Mouse (Mus musculus) layer of hippocampus, postnatal 14 days (tissue): Measurements from ENCODE around the gene Slc38a7. TPM values are rescaled to one million over a fixed set of nuclear protein-coding genes. Genes with fewer than 3 reads are reported as not detected.
"Not testable (repeated sequence)": the region's sequence is repeated elsewhere in the genome, so short reads cannot be mapped to it uniquely, and the experiment has no call there.

ENCODE experiments used
- DNase-seq, 2 experiments: peaks; one replicate each; pipeline ENCODE4 v3.0.0; 2021 to 2022; ENCODE audit warnings: low spot score in 2 of 2, mixed read lengths in 1 of 2
- total RNA-seq, 2 experiments: library from RNA; stranded (reverse); gene quantifications; 2 replicates each; pipeline ENCODE4 v1.2.3; 2021

Gene Slc38a7
- total RNA-seq, 2 experiments from 2014 or later: 29.7 to 31.6 TPM

DNA sequence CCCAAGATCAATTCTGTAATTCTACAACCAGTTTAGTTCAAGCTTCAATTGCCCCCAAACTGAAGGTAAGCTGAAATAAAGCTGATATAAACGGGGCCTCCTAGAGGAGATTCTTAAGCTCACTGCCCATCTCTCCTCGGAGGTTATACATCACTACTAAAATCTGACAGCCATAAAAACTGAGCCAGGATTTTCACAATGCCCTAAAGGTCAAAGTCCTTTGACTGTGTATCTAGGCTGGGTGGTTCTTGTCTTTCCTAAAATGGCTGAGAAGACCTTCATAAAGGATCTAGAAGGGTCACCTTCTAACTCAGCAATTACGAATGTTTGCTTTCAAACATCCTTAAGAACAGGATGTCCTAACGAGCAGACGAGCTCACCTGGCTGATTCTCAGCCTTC, 44.2 kb downstream of the Slc38a7 start:
- no peak for DNase-seq

DNA sequence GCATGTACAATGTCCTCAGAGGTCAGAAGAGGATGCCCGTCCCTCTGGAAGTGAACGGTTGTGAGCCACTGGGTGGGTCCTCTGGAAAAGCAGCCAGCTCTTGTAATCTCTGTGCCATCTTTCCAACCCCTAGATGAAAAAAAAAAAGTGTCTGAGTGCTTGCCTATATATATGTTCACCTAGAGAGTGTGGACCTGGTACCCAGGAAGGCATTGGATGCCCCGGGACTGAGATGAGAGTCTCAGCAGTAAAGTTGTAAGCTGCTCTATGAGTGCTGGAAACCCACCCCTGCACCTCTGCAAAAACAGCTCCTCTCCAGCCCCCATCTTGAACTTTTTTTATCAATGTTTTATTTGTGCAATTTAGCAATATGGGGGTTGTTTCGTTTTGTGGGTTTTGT, 44.7 kb downstream of the Slc38a7 start:
- DNase-seq: no peak

DNA sequence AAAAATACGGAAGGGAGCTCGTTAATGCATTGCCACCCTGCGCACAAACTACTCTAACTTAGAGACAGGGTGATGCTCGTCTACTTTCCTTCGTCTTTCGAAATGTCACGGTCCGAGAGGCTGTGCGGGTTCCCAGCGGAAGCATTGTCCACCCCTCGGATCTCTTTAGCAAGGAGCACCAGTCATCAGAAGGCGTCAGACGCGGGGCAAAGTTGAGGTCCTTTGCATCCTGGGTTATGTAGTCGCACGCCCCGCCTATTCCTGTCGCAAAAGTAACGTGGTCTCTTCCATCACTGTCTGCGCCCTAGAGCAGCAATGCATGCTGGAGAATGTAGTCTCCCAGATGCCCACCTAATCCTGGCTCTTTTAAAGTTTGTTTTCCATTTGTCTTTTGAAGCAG, 45.5 kb downstream of the Slc38a7 start:
- peak; percentile 91 to 97 for DNase-seq

DNA sequence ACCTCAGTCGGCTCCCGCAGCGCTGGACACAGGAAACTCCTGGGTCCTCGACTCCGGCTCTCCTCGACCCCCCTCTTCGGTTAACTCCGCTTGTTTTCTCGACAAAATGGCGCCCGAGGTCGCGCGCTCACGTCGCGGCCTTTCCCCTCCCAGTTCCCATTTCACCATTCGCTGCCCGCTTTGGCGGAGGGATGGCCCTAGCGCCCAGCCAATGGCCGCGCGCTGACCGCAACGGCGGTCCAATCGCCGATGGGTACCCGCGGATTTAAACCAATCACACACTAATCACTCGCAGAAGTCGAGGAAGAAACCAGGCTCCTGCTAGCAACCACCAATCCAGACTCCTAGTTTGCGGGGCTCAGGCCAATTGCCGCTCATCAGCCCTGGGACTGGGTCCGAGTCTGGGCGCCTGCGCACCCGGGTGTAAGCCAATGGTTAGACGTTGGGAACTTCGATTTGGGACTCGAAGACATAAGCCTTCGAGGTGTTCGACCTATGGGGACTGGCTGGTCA, 46.0 kb downstream of the Slc38a7 start, which contains the start of gene Cnot1:
Gene Cnot1, minus strand, starts transcription at position 134 of the 513 bp plus-strand sequence.
- DNase-seq: peak; percentile 99

DNA sequence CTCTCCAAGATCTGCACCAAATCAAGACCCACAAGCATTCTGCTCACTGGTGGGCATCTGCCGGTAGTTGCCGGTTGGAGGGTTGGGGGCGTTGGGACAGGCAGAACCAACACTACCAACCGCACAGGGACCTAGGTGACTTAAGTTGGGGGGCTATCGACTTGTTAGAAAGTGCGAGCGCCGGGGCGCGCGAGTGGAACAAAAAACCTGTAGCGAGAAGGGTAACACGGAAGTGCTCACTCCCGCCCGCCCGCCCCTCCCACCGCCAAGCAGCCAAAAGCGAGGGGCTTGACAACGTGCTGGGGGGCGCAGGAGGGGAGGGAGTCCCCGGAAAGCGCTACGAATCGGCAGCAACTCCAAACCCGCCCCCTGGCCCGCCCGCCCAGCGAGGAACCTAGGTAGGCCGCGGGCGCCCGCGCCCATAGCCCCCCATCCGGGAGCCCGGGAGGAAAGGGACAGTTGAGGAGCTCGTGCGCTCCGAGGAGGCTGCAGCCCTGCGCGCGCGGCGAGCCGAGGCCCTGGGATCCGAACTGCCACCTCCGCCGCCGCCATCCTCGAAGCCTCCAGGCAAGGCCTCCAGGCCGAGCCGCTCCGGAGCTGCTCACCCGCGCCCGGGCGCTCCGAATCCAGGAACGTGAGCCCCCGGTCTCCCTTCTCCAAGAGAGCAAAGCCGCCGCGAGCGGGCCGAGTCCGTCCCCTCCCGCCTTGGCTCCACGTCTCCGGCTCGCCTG, 46.7 kb downstream of the Slc38a7 start:
- peak; percentile 7 to 20 for DNase-seq

DNA sequence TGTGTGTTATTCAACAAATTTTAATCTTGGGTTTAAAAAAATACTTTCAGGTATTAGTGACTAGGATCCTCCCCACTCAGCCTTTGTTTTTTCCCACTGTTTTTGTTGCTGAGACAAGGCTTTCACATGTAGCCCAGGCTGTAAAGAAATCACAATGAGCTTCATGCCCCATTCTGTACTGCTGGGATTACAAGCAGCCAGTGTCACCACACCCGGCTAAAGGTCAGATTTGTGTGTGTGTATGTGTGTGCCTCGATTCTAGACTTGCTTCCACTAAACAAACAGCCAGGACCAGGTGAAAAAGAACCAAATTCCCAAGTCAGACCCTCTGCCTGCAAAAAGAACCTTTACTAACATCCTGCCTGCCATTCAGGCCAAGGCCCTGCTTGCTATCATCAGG, 47.9 kb downstream of the Slc38a7 start:
- no peak for DNase-seq

DNA sequence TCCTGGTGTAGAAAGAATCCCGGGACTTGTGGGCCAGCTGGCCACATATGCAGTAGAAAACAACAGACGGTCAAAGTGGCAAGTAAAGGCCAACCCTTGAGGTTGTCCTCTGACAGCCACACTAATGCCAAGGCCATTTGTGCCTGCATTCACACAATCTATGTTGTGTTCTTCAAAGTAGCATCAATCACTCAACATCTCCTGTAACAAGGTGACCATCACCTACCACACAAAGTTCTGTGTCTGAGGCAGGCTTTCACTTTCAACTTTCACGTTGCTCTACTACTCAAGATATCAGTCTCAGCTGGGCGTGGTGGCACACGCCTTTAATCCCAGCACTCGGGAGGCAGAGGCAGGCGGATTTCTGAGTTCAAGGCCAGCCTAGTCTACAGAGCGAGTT, 51.1 kb downstream of the Slc38a7 start:
- no peak for DNase-seq

DNA sequence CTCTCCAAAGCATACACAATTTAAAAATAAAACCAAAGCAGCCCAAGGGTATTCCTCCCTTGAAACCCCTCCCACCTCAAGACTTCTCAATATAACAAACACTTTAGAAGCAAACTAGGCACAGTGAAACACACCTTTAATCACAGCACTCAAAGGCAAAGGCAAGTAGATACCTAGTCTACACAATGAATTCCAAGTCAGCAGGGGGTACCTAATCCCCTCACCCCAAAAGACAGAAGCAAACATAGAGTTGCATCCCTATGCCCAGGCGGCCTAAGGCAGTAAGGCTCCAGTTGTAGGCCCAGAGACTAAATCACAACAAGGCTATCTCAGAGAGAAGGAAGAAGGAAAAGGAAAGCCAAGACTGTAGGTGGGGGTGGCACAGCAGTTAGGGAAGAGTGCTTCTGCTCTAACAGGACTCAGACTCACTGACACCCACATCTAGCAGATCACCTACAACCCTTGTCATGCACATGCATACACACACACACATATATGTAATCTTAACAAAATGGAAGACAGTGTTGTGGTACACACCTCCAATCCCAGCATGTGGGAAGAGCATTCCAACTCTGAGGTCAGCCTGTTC, 51.8 kb downstream of the Slc38a7 start:
- no peak for DNase-seq

DNA sequence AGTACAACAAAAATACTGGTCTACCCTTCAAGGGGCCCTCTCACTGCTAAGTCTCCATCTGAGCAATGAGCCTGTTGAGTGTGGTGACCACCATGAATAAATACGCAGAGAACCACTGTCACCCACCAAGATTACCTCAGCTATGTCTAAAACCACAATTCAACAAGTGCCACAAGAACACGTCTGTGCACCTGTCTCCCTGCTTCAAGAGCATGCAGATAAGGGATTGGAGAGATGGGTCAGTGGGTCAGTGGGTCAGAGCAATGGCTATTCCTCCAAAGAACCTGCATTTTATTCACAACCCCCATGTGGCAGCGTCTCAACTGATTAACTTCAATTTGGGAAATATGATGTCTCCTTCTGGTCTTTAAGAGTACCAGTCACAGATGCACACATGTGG, 53.0 kb downstream of the Slc38a7 start:
- DNase-seq: no peak

DNA sequence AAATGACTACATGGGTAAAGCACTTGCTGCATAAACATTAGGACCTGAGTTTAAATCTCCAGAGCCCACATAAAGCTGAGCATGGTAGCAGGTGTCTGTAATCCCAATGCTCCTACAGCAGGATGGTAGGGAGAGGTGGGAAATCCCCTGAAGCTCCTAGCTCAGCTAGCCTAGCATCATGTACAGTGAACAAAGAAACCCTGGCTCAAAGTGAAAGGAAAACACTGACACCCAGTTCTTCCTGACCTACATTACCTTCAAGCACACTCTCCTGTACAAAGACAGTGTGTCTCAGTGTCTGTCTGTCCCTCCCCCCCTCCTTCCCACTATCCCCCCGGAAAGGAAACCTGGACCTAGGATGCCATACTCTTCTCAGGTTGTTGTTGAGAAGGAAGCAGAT, 53.4 kb downstream of the Slc38a7 start:
- DNase-seq: no peak

DNA sequence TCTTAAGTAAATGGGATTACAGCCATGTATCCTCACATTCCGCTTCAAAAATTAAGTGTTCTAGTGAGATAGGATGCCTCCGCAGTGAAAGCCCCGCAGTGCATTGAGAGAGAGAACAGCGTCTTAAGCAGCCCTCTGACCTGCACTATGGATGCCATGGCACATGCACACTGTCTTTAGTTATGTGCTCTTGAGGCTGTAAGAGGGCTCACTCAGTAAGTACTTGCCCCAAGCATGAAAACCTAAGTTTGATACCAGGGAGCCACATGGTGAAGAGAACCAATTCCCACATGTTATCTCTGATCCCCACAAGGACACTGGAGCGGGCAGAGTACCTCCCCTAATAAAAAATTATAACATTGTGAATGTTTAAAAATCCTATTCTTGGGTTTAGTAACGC, 54.2 kb downstream of the Slc38a7 start:
- DNase-seq: no peak

DNA sequence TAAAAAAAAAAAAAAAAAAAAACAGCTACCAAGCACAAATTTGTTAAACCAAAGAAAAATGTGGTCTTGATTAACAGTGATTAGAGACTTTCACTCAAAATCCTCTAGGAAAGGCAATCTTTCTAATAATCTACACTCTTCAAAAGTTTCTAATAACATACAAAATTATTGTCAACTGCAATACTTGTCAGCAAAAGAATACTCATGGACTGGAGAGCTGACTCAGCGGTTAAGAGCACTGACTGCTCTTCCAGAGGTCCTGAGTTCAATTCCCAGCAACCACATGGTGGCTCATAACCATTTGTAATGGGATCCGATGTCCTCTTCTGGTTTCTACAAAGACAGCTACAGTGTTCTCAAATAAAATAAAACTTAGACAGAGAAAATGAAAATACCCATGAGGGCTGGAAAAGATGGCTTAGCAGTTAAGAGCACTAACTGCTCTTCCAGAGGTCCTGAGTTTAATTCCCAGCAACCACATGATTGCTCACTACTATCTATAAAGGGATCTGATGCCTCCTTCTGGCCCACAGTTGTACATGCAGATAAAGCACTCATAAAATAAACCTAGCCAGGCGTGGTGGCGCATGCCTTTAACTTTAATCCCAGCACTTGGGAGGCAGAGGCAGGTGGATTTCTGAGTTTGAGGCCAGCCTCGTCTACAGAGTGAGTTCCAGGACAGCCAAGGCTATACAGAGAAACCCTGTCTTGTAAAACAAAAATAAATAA, 57.8 kb downstream of the Slc38a7 start:
- DNase-seq: not testable (repeated sequence)

Other genes with a start within 250 kb of the Slc38a7 start
- gene Gins3, start 220.1 kb downstream of the Slc38a7 start, total RNA-seq: 1 to 10 TPM; 2.7 TPM
- gene Ndrg4, start 176.6 kb downstream of the Slc38a7 start, total RNA-seq: 1,000 to 10,000 TPM; 1,455 to 1,520 TPM
- 10 to 100 TPM; 16.2 to 20.0 TPM for gene Setd6, start 137.7 kb downstream of the Slc38a7 start, total RNA-seq
- gene Cnot1, start 46.1 kb downstream of the Slc38a7 start, total RNA-seq: 100 to 1,000 TPM; 135 to 142 TPM
- gene Sap18b, start 28.2 kb downstream of the Slc38a7 start, total RNA-seq: 100 to 1,000 TPM; 131 to 161 TPM
- 100 to 1,000 TPM; 237 to 247 TPM for gene Got2, start 35.0 kb upstream of the Slc38a7 start, total RNA-seq